Mouse (Mus musculus) neural tube, postnatal 0 days (tissue): ENCODE data around the gene Tmem37. TPM values are rescaled to one million over a fixed set of nuclear protein-coding genes. Genes with fewer than 3 reads are reported as not detected.

ENCODE experiments used
- polyA plus RNA-seq: library from polyadenylated mRNA; unstranded; fragments of >200 nt; fragmentation: Nextera tagmentation; extraction: Ambion mirVana; gene quantifications from 2 replicates; pipeline ENCODE4 v1.2.1, GENCODE M21; 2015

Gene Tmem37
- 7.2 and 7.9 TPM in 2 replicates for polyA plus RNA-seq

DNA sequence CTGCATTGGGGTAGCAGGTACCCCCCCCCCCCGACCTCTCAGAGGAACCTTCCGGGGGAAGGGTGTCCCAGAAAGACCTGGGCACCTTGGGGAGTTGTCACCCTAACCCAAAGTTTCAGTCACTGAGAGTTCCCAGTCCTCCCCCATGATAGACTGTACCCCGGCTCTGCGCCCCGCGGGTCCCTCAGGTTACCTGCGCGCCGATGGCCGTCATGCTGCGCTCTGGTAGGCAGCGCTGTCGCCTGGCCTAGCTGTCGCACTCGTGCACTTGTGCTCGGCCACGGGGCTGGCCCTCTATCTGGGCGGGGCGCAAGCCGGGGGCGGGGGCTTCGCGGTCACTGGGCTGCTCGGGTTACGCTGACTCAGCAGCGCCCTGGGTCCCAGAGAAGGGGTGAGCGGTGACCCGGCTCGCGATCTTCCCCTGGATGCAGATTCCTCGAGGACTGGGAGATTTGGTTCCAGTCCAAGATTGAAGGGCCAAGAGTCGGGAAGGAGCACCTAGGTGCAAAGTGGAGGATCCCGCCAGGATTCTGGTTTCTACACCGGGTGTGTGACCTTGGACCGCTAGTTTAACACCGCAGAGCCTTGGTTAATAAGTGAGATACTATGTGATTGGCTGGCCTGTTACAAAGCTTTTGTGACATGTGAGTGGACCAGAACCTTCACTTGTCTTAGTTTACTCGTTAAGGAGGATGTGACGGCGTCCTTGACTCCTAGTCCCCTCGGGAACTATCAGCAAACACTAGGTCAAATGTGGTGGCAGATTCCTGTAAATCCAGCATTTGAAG is at the start of gene Tmem37:
Gene Tmem37, minus strand, starts transcription at position 556 of the 788 bp plus-strand sequence.

DNA sequence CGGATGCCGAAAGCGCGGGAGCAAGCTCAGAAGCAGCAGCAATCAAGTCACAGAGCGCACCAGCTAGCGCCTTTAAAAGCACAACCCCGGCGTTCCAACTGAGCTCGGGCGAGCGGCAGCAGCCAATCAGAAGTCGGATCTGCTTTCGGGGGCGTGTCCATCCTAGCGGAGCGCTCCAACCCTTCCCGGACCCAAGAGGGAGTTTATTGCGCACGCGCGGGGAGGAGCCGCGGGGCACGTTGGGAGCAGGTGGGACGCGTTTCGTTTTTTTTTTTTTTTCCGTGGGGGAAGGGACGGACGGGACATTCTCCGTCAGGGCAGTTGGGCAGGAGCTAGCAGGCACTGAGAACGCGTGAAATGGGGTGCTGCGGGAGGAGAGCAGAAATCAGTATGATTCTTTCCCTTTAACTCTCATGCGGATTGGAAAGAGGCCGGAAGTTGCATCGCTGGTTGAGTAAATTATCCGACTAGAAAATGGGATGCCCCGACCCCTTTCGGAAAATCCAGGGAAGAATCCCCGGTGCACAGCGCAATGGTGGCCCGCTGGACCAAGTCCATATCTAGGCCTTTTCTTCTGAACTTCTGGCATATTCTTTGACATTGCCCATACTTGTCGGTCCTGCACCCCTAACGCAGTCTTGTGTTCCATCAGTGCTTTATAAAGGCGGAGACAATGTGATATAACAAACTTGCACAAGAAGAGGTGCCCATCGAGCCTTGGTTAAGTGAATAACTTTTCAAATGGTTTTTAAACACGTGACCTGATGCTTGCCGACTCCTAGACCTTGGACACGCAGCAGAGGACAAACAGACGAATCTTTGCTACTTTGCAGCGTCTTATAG is 47.3 kb upstream of the Tmem37 start, which contains the start of the genes Dbi and 3110009E18Rik:
Gene Dbi, minus strand, starts transcription at position 110 of the 843 bp plus-strand sequence.
Gene 3110009E18Rik, plus strand, starts transcription at position 219 of the 843 bp plus-strand sequence.

Other genes with a start within 250 kb of the Tmem37 start
- 8.1 and 9.6 TPM in 2 replicates for gene Ptpn4, start 236.5 kb downstream of the Tmem37 start, polyA plus RNA-seq
- gene Tmem177, start 160.9 kb downstream of the Tmem37 start, polyA plus RNA-seq = 4.1 and 4.4 TPM in 2 replicates
- gene Cfap221, start 76.8 kb downstream of the Tmem37 start, polyA plus RNA-seq = 0.19 and 0.25 TPM in 2 replicates
- gene Sctr, start 67.2 kb downstream of the Tmem37 start, polyA plus RNA-seq = 0.86 and 0.99 TPM in 2 replicates
- gene Dbi, start 47.0 kb upstream of the Tmem37 start, polyA plus RNA-seq = 3,176 and 3,426 TPM in 2 replicates
- 15.8 and 16.0 TPM in 2 replicates for gene 3110009E18Rik, start 47.1 kb upstream of the Tmem37 start, polyA plus RNA-seq
- 4.9 and 5.8 TPM in 2 replicates for gene Steap3, start 198.6 kb upstream of the Tmem37 start, polyA plus RNA-seq